Mouse (Mus musculus) heart, postnatal 0 days (tissue): ENCODE results near the gene Fmnl1. TPM values are rescaled to one million over a fixed set of nuclear protein-coding genes. Genes with fewer than 3 reads are reported as not detected.

Experiments
- ATAC-seq: fragments of 200-750 bp; cut with Nextera tagmentation; 2 replicates; pipeline ENCODE4 v1.8.0; 2017; ENCODE audit warnings: low read depth, moderate number of reproducible peaks, moderate library complexity; ENCODE audit not compliant: insufficient read depth
- DNase-seq: peaks from one replicate; pipeline ENCODE4 v3.0.0-alpha.2; 2016; ENCODE audit warnings: low spot score
- H3K27ac ChIP-seq: fragments of 300-500 bp; sonication (generic); 2 replicates; pipeline ENCODE4 v1.5.1; 2014; ENCODE audit warnings: low read depth, mild to moderate bottlenecking
- H3K27me3 ChIP-seq: fragments of 300-500 bp; sonication (generic); 2 replicates; pipeline ENCODE4 v1.6.1; 2014; ENCODE audit warnings: low read length, mixed read lengths; ENCODE audit not compliant: control insufficient read depth, insufficient read depth
- H3K36me3 ChIP-seq: fragments of 300-500 bp; sonication (generic); replicated peaks from 2 replicates; pipeline ENCODE4 v1.6.1; 2014; ENCODE audit warnings: low read length, mixed read lengths; ENCODE audit not compliant: control insufficient read depth, insufficient read depth
- H3K4me1 ChIP-seq: fragments of 300-500 bp; sonication (generic); 2 replicates; pipeline ENCODE4 v1.6.1; 2014; ENCODE audit warnings: antibody characterized with exemption; ENCODE audit not compliant: control insufficient read depth, insufficient read depth
- H3K4me2 ChIP-seq: fragments of 300-500 bp; sonication (generic); 2 replicates; pipeline ENCODE4 v1.6.1; 2014; ENCODE audit warnings: low read depth, mild to moderate bottlenecking, low read length, moderate library complexity
- H3K4me3 ChIP-seq: fragments of 300-500 bp; sonication (generic); 2 replicates; pipeline ENCODE4 v1.5.1; 2014; ENCODE audit warnings: low read depth, low read length
- H3K9ac ChIP-seq: fragments of 300-500 bp; sonication (generic); replicated peaks from 2 replicates; pipeline ENCODE4 v1.6.1; 2014; ENCODE audit warnings: low read depth, low read length, mixed read lengths
- H3K9me3 ChIP-seq: fragments of 300-500 bp; sonication (generic); replicated peaks from 2 replicates; pipeline ENCODE4 v1.6.1; 2016; ENCODE audit warnings: low read length; ENCODE audit not compliant: control insufficient read depth
- CTCF ChIP-seq: IDR thresholded peaks from 2 replicates; pipeline ENCODE4 v1.5.1; 2016; ENCODE audit warnings: antibody characterized with exemption, control low read depth, low read depth
- EP300 ChIP-seq: IDR thresholded peaks from 2 replicates; pipeline ENCODE4 v1.6.1; 2016; ENCODE audit warnings: antibody characterized with exemption, low read depth
- WGBS: fragments of 180-500 bp; shearing (Covaris S2); extraction: QIAGEN DNeasy Blood & Tissue Kit; methylation state at CpG from one replicate; pipeline ENCODE4 v1.1.7; 2014; 5-methylcytosine and 5-hydroxymethylcytosine counted together
- polyA plus RNA-seq: library from polyadenylated mRNA; unstranded; fragments of >200 nt; fragmentation: Nextera tagmentation; extraction: Ambion mirVana; gene quantifications from 2 replicates; pipeline ENCODE4 v1.2.1, GENCODE M21; 2015
- total RNA-seq: library from RNA; depleted of rRNA; stranded (reverse); fragments of >200 nt; gene quantifications from 2 replicates; pipeline ENCODE4 v1.2.3, GENCODE M21; 2014; ENCODE audit warnings: low replicate concordance

Fmnl1 gene
- total and polyA plus RNA-seq, 2 experiments from 2014 or later = 1.1 to 2.2 TPM

- Histone ChIP-seq H3K36me3 (no peaks in the 10 kb centered on the region), H3K9me3 (no peaks in the 10 kb centered on the region), H3K4me3 (no peak overlapping the region), H3K4me2 (no peak overlapping the region), H3K9ac (no peak overlapping the region), H3K27me3 (peaks cover 70% of the 10 kb centered on the region), H3K27ac (no peak overlapping the region), H3K4me1 (0 out of 2 replicates have a peak, but pooled peaks cover 10% of the 10 kb centered on the region)
- DNase-seq (no peak), ATAC-seq (no peak)
- WGBS = 23% methylated on average over 16 of the region's 16 CpGs
- TF ChIP-seq EP300 (no peak), CTCF (no peak)
These were observed 27.4 kb downstream of the Fmnl1 start for GRCm38 (mm10) chr11:103198339-103198738.

- Histone ChIP-seq H3K4me2 (peak overlapping the region; percentile 71), H3K4me1 (0 out of 2 replicates have a peak, but pooled peaks cover 10% of the 10 kb centered on the region), H3K9me3 (no peaks in the 10 kb centered on the region), H3K36me3 (no peaks in the 10 kb centered on the region), H3K9ac (0 out of 2 replicates have a peak overlapping the region, but pooled peaks have one; percentile 9), H3K27me3 (peaks cover 62% of the 10 kb centered on the region), H3K4me3 (peak overlapping the region; percentile 42), H3K27ac (no peak overlapping the region)
- ATAC-seq = peak; percentile 25; the same call in 1 of the 2 replicates
- WGBS = 6% methylated on average over 58 of the region's 59 CpGs
- no peak for TF ChIP-seq EP300
- no peak for TF ChIP-seq CTCF
- no peak for DNase-seq
These were observed 28.2 kb downstream of the Fmnl1 start for GRCm38 (mm10) chr11:103198911-103199803.

GRCm38 (mm10) chr11:103201664-103202063 is 30.8 kb downstream of the Fmnl1 start:
- 17% methylated on average over 6 of the region's 6 CpGs for WGBS
- no peak overlapping the region for H3K27ac ChIP-seq
- peak; percentile 55 for DNase-seq

GRCm38 (mm10) chr11:103202376-103202775 is 31.5 kb downstream of the Fmnl1 start:
- DNase-seq (no peak), ATAC-seq (no peak)
- 0 out of 2 replicates have a peak, but pooled peaks cover 10% of the 10 kb centered on the region for H3K4me1 ChIP-seq
- H3K4me3 ChIP-seq = no peak overlapping the region
- H3K27ac ChIP-seq = no peak overlapping the region
- no peak overlapping the region for H3K4me2 ChIP-seq
- no peaks in the 10 kb centered on the region for H3K9me3 ChIP-seq
- H3K27me3 ChIP-seq = peaks cover 30% of the 10 kb centered on the region
- TF ChIP-seq CTCF (no peak), EP300 (no peak)
- H3K36me3 ChIP-seq = no peaks in the 10 kb centered on the region
- no peak overlapping the region for H3K9ac ChIP-seq

More at GRCm38 (mm10) chr11:103201664-103202063, 30.8 kb downstream of the Fmnl1 start:
- Histone ChIP-seq H3K9me3 (no peaks in the 10 kb centered on the region), H3K4me3 (no peak overlapping the region), H3K9ac (no peak overlapping the region), H3K27me3 (peaks cover 37% of the 10 kb centered on the region), H3K4me2 (no peak overlapping the region), H3K4me1 (0 out of 2 replicates have a peak, but pooled peaks cover 10% of the 10 kb centered on the region), H3K36me3 (no peaks in the 10 kb centered on the region)
- peak; percentile 61 for ATAC-seq
- TF ChIP-seq CTCF = no peak
- TF ChIP-seq EP300 = no peak

- Histone ChIP-seq H3K9me3 (no peaks in the 10 kb centered on the region), H3K27ac (no peak overlapping the region), H3K27me3 (no peaks in the 10 kb centered on the region; the same call in 1 of the 2 replicates), H3K4me3 (no peak overlapping the region), H3K36me3 (no peaks in the 10 kb centered on the region), H3K9ac (no peak overlapping the region), H3K4me2 (no peak overlapping the region), H3K4me1 (no peaks in the 10 kb centered on the region)
- TF ChIP-seq EP300 (no peak), CTCF (no peak)
- ATAC-seq (no peak), DNase-seq (no peak)
- WGBS = 86% methylated on average over 6 of the region's 6 CpGs
These were observed 35.3 kb downstream of the Fmnl1 start for GRCm38 (mm10) chr11:103206203-103206602.
